Mouse (Mus musculus): Measurements from ENCODE around the gene Itgam. TPM values are rescaled to one million over a fixed set of nuclear protein-coding genes. Genes with fewer than 3 reads are reported as not detected.

Itgam gene
- total RNA-seq, 1 experiment = 1.0 TPM

GRCm38 (mm10) chr7:128114371-128115105 lies 52.1 kb downstream of the Itgam start:
- in situ Hi-C loops (cut with MboI; ENCODE audit: low sequenced_read_pairs in 2 of 2, unreplicated experiment in 2 of 2) = no loop called here
- H3K4me1 ChIP-seq (ENCODE audit: control insufficient read depth in 2 of 2, insufficient read depth in 2 of 2, low read length in 2 of 2, poor library complexity in 1 of 2) = no peaks in the 10 kb centered on the region
- TF ChIP-seq HCFC1 (IDR thresholded peaks at IDR 0.05; ENCODE audit: borderline replicate concordance, insufficient read depth, low read length) = no peak
- no peak overlapping the region for H3K4me3 ChIP-seq (ENCODE audit: insufficient read depth in 1 of 2, low read depth in 1 of 2, low read length in 2 of 2, poor library complexity in 1 of 2, severe bottlenecking in 1 of 2)
- H3K9me3 ChIP-seq (ENCODE audit: control insufficient read depth, insufficient read depth, low read depth, low read length) = no peaks in the 10 kb centered on the region
- no peak overlapping the region for H3K27ac ChIP-seq (ENCODE audit: insufficient read depth, low read depth, low read length, poor library complexity, severe bottlenecking)
- H3K36me3 ChIP-seq (ENCODE audit: control insufficient read depth, insufficient read depth, low read length, poor library complexity, severe bottlenecking) = no peaks in the 10 kb centered on the region
- DNase-seq (ENCODE audit: low read depth, low spot score) = no peak
- H3K9ac ChIP-seq (ENCODE audit: insufficient read depth, low read depth, low read length, poor library complexity, severe bottlenecking) = no peak overlapping the region

GRCm38 (mm10) chr7:128115211-128115958 lies 52.9 kb downstream of the Itgam start:
- DNase-seq (ENCODE audit: low read depth, low spot score) = no peak
- H3K9me3 ChIP-seq (ENCODE audit: control insufficient read depth, insufficient read depth, low read depth, low read length) = no peaks in the 10 kb centered on the region
- in situ Hi-C loops (cut with MboI; ENCODE audit: low sequenced_read_pairs in 2 of 2, unreplicated experiment in 2 of 2) = no loop called here

GRCm38 (mm10) chr7:128116396-128116795 lies 54.0 kb downstream of the Itgam start:
- H3K36me3 ChIP-seq (ENCODE audit: control insufficient read depth, insufficient read depth, low read length, poor library complexity, severe bottlenecking) = no peaks in the 10 kb centered on the region
- H3K4me3 ChIP-seq (ENCODE audit: insufficient read depth in 1 of 2, low read depth in 1 of 2, low read length in 2 of 2, poor library complexity in 1 of 2, severe bottlenecking in 1 of 2) = no peak overlapping the region
- no peaks in the 10 kb centered on the region for H3K4me1 ChIP-seq (ENCODE audit: control insufficient read depth in 2 of 2, insufficient read depth in 2 of 2, low read length in 2 of 2, poor library complexity in 1 of 2)
- H3K27ac ChIP-seq (ENCODE audit: insufficient read depth, low read depth, low read length, poor library complexity, severe bottlenecking) = no peak overlapping the region
- in situ Hi-C loops (cut with MboI; ENCODE audit: low sequenced_read_pairs in 2 of 2, unreplicated experiment in 2 of 2) = no loop called here
- H3K9ac ChIP-seq (ENCODE audit: insufficient read depth, low read depth, low read length, poor library complexity, severe bottlenecking) = no peak overlapping the region
- H3K9me3 ChIP-seq (ENCODE audit: control insufficient read depth, insufficient read depth, low read depth, low read length) = no peaks in the 10 kb centered on the region
- TF ChIP-seq MAFK (IDR thresholded peaks at IDR 0.05; ENCODE audit: insufficient read depth, low read depth, low read length) = no peak
- TF ChIP-seq ZNF384 (IDR thresholded peaks at IDR 0.05; ENCODE audit: low read depth, low read length) = no peak
- no peak for TF ChIP-seq CHD2 (IDR thresholded peaks at IDR 0.05; ENCODE audit: low read depth, low read length)
- TF ChIP-seq HCFC1 (IDR thresholded peaks at IDR 0.05; ENCODE audit: borderline replicate concordance, insufficient read depth, low read length) = no peak
- TF ChIP-seq ZC3H11A (IDR thresholded peaks at IDR 0.05; ENCODE audit: borderline replicate concordance, low read depth, low read length) = no peak
- DNase-seq (ENCODE audit: low read depth, low spot score) = no peak

More at GRCm38 (mm10) chr7:128115211-128115958, 52.9 kb downstream of the Itgam start:
- Histone ChIP-seq H3K36me3 (ENCODE audit: control insufficient read depth, insufficient read depth, low read length, poor library complexity, severe bottlenecking) (no peaks in the 10 kb centered on the region), H3K4me1 (ENCODE audit: control insufficient read depth in 2 of 2, insufficient read depth in 2 of 2, low read length in 2 of 2, poor library complexity in 1 of 2) (no peaks in the 10 kb centered on the region), H3K9ac (ENCODE audit: insufficient read depth, low read depth, low read length, poor library complexity, severe bottlenecking) (no peak overlapping the region), H3K27ac (ENCODE audit: insufficient read depth, low read depth, low read length, poor library complexity, severe bottlenecking) (no peak overlapping the region), H3K4me3 (ENCODE audit: insufficient read depth in 1 of 2, low read depth in 1 of 2, low read length in 2 of 2, poor library complexity in 1 of 2, severe bottlenecking in 1 of 2) (no peak overlapping the region)
- no peak for TF ChIP-seq HCFC1 (IDR thresholded peaks at IDR 0.05; ENCODE audit: borderline replicate concordance, insufficient read depth, low read length)
- no peak for TF ChIP-seq ZC3H11A (IDR thresholded peaks at IDR 0.05; ENCODE audit: borderline replicate concordance, low read depth, low read length)
- TF ChIP-seq CHD2 (IDR thresholded peaks at IDR 0.05; ENCODE audit: low read depth, low read length) = no peak
- no peak for TF ChIP-seq MAFK (IDR thresholded peaks at IDR 0.05; ENCODE audit: insufficient read depth, low read depth, low read length)
- TF ChIP-seq ZNF384 (IDR thresholded peaks at IDR 0.05; ENCODE audit: low read depth, low read length) = no peak

- H3K9ac ChIP-seq (ENCODE audit: insufficient read depth, low read depth, low read length, poor library complexity, severe bottlenecking) = no peak overlapping the region
- TF ChIP-seq ZNF384 (IDR thresholded peaks at IDR 0.05; ENCODE audit: low read depth, low read length) = no peak
- TF ChIP-seq CHD2 (IDR thresholded peaks at IDR 0.05; ENCODE audit: low read depth, low read length) = no peak
- in situ Hi-C loops (cut with MboI; ENCODE audit: low sequenced_read_pairs in 2 of 2, unreplicated experiment in 2 of 2) = no loop called here
- no peak overlapping the region for H3K27ac ChIP-seq (ENCODE audit: insufficient read depth, low read depth, low read length, poor library complexity, severe bottlenecking)
- DNase-seq (ENCODE audit: low read depth, low spot score) = no peak
- H3K36me3 ChIP-seq (ENCODE audit: control insufficient read depth, insufficient read depth, low read length, poor library complexity, severe bottlenecking) = no peaks in the 10 kb centered on the region
- no peak overlapping the region for H3K4me3 ChIP-seq (ENCODE audit: insufficient read depth in 1 of 2, low read depth in 1 of 2, low read length in 2 of 2, poor library complexity in 1 of 2, severe bottlenecking in 1 of 2)
- H3K9me3 ChIP-seq (ENCODE audit: control insufficient read depth, insufficient read depth, low read depth, low read length) = no peaks in the 10 kb centered on the region
- no peaks in the 10 kb centered on the region for H3K4me1 ChIP-seq (ENCODE audit: control insufficient read depth in 2 of 2, insufficient read depth in 2 of 2, low read length in 2 of 2, poor library complexity in 1 of 2)
These were observed 57.5 kb downstream of the Itgam start for GRCm38 (mm10) chr7:128119726-128120490.
